Mouse (Mus musculus) erythroblast, embryonic 14.5 days (primary cell): Measurements from ENCODE around the gene Lemd2. TPM values are rescaled to one million over a fixed set of nuclear protein-coding genes. Genes with fewer than 3 reads are reported as not detected.

Source experiments
- H3K27me3 ChIP-seq: 2 replicates; pipeline ENCODE4 v1.6.1; 2012; ENCODE audit warnings: inconsistent platforms; ENCODE audit not compliant: control insufficient read depth
- H3K36me3 ChIP-seq: 2 replicates; pipeline ENCODE4 v1.6.1; 2012; ENCODE audit warnings: mild to moderate bottlenecking, inconsistent platforms; ENCODE audit not compliant: control insufficient read depth
- H3K4me1 ChIP-seq: 2 replicates; pipeline ENCODE4 v1.6.1; 2012; ENCODE audit warnings: inconsistent platforms; ENCODE audit not compliant: control insufficient read depth
- H3K4me3 ChIP-seq: replicated peaks from 2 replicates; pipeline ENCODE3; 2012; ENCODE audit warnings: moderate library complexity, mild to moderate bottlenecking, inconsistent platforms
- H3K9me3 ChIP-seq: 2 replicates; pipeline ENCODE4 v1.6.1; 2012; ENCODE audit warnings: low read length, inconsistent platforms, mixed read lengths; ENCODE audit not compliant: control insufficient read depth
- GATA1 ChIP-seq: IDR thresholded peaks from 2 replicates; pipeline ENCODE4 v1.6.1; 2012; ENCODE audit warnings: low read length, inconsistent platforms, mixed read lengths
- TAL1 ChIP-seq: IDR thresholded peaks from 3 replicates; pipeline ENCODE4 v1.6.1; 2012; ENCODE audit warnings: low read length, inconsistent platforms, mixed read lengths
- polyA plus RNA-seq: library from polyadenylated mRNA; stranded (reverse); fragments of >175 nt; gene quantifications from 2 replicates; pipeline ENCODE4 v1.2.3, GENCODE M21; 2012

Lemd2 gene
- polyA plus RNA-seq, 1 experiment: 6.5 TPM

- Histone ChIP-seq H3K4me3 (no peak overlapping the region), H3K4me1 (peaks cover 13% of the 10 kb centered on the region), H3K36me3 (no peaks in the 10 kb centered on the region), H3K9me3 (no peaks in the 10 kb centered on the region), H3K27me3 (peaks cover 13% of the 10 kb centered on the region)
- TF ChIP-seq GATA1: no peak
- TF ChIP-seq TAL1: no peak
Observed at GRCm38 (mm10) chr17:27144152-27144551, 60.1 kb downstream of the Lemd2 start.

DNA sequence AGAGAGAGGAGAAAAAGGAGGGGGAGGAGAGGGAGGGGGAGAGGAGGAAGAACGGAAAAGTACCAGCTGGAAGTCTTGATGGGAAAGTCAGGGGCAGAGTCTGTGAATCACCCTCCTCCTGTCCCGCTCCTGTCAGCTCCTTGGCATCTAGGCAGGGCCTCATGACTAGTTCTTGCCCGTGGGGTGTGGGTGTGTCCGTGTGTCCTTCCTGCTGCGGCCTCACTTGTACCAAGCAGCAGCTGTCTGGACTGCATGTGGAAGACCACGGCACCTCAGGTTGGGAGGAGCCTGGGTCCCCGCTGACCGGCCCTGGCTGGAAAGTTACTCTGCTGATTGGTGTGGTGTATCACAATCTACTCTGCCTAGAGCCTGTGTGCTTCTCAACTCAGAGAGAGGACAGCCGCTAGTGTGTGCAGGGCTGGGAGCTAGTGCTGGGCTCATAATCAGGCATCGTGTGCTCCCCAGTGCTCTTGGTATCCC lies 62.3 kb downstream of the Lemd2 start:
- H3K4me3 ChIP-seq: no peak overlapping the region
- TF ChIP-seq TAL1: no peak
- no peak for TF ChIP-seq GATA1
- no peaks in the 10 kb centered on the region for H3K9me3 ChIP-seq
- H3K4me1 ChIP-seq: peaks cover 13% of the 10 kb centered on the region
- peaks cover 13% of the 10 kb centered on the region for H3K27me3 ChIP-seq
- no peaks in the 10 kb centered on the region for H3K36me3 ChIP-seq

GRCm38 (mm10) chr17:27140262-27140661 lies 64.0 kb downstream of the Lemd2 start:
- H3K9me3 ChIP-seq: no peaks in the 10 kb centered on the region
- peaks cover 12% of the 10 kb centered on the region for H3K4me1 ChIP-seq
- TF ChIP-seq TAL1 (no peak), GATA1 (no peak)
- peaks cover 7% of the 10 kb centered on the region for H3K27me3 ChIP-seq
- H3K36me3 ChIP-seq: no peaks in the 10 kb centered on the region
- no peak overlapping the region for H3K4me3 ChIP-seq

Other genes starting within 250 kb of the Lemd2 start
- 0.12 and 0.13 TPM in 2 replicates for gene Zbtb9, start 231.3 kb downstream of the Lemd2 start, polyA plus RNA-seq
- gene Bak1, start 175.5 kb downstream of the Lemd2 start, polyA plus RNA-seq: 8.1 TPM in 2 replicates
- gene Itpr3, start 147.2 kb downstream of the Lemd2 start, polyA plus RNA-seq: 0.02 and 0.04 TPM in 2 replicates
- gene Uqcc2, start 70.6 kb downstream of the Lemd2 start, polyA plus RNA-seq: 24.0 and 25.9 TPM in 2 replicates
- gene Ip6k3, start 36.7 kb downstream of the Lemd2 start, polyA plus RNA-seq: 0.03 TPM in 1 of 2 replicates, not detected in the other